Mouse (Mus musculus): ENCODE data around the gene Ppp2r1b. TPM values are rescaled to one million over a fixed set of nuclear protein-coding genes. Genes with fewer than 3 reads are reported as not detected.

Gene Ppp2r1b
- 22.9 and 41.2 TPM in 2 replicates for polyA plus RNA-seq (2012; rRNA removed; ENCODE audit: low replicate concordance)

GRCm38 (mm10) chr9:50845081-50845480 lies at the start of gene Ppp2r1b:
Ppp2r1b (plus strand) TSS chr9:50845301.

Other genes with a start within 250 kb of the Ppp2r1b start
- 195 and 408 TPM in 2 replicates for gene Sdhd, start 241.5 kb upstream of the Ppp2r1b start, polyA plus RNA-seq (2012; rRNA removed; ENCODE audit: low replicate concordance)
- gene Timm8b, start 241.4 kb upstream of the Ppp2r1b start, polyA plus RNA-seq (2012; rRNA removed; ENCODE audit: low replicate concordance), result 107 and 163 TPM in 2 replicates
- gene Pih1d2, start 228.0 kb upstream of the Ppp2r1b start, polyA plus RNA-seq (2012; rRNA removed; ENCODE audit: low replicate concordance), result 0.35 and 0.47 TPM in 2 replicates
- 5.4 and 6.1 TPM in 2 replicates for gene Nkapd1, start 227.8 kb upstream of the Ppp2r1b start, polyA plus RNA-seq (2012; rRNA removed; ENCODE audit: low replicate concordance)
- 41.2 and 97.6 TPM in 2 replicates for gene Dlat, start 185.5 kb upstream of the Ppp2r1b start, polyA plus RNA-seq (2012; rRNA removed; ENCODE audit: low replicate concordance)
- 3.7 and 6.5 TPM in 2 replicates for gene Dixdc1, start 105.8 kb upstream of the Ppp2r1b start, polyA plus RNA-seq (2012; rRNA removed; ENCODE audit: low replicate concordance)
- 3.3 and 8.8 TPM in 2 replicates for gene 2310030G06Rik, start 98.8 kb upstream of the Ppp2r1b start, polyA plus RNA-seq (2012; rRNA removed; ENCODE audit: low replicate concordance)
- gene Cryab, start 94.0 kb upstream of the Ppp2r1b start, polyA plus RNA-seq (2012; rRNA removed; ENCODE audit: low replicate concordance), result 134 and 432 TPM in 2 replicates
- 20.9 and 62.5 TPM in 2 replicates for gene Hspb2, start 92.9 kb upstream of the Ppp2r1b start, polyA plus RNA-seq (2012; rRNA removed; ENCODE audit: low replicate concordance)
- gene Fdxacb1, start 77.1 kb upstream of the Ppp2r1b start, polyA plus RNA-seq (2012; rRNA removed; ENCODE audit: low replicate concordance), result 3.0 and 4.3 TPM in 2 replicates
- 26.1 and 38.1 TPM in 2 replicates for gene Alg9, start 70.3 kb upstream of the Ppp2r1b start, polyA plus RNA-seq (2012; rRNA removed; ENCODE audit: low replicate concordance)
- 50.6 and 118 TPM in 2 replicates for gene 1110032A03Rik, start 69.8 kb upstream of the Ppp2r1b start, polyA plus RNA-seq (2012; rRNA removed; ENCODE audit: low replicate concordance)
- gene Sik2, start 163.8 kb downstream of the Ppp2r1b start, polyA plus RNA-seq (2012; rRNA removed; ENCODE audit: low replicate concordance), result 102 and 186 TPM in 2 replicates
- not detected in 2 replicates for gene Btg4, start 215.6 kb downstream of the Ppp2r1b start, polyA plus RNA-seq (2012; rRNA removed; ENCODE audit: low replicate concordance)
- 3.3 and 3.6 TPM in 2 replicates for gene Layn, start 231.8 kb downstream of the Ppp2r1b start, polyA plus RNA-seq (2012; rRNA removed; ENCODE audit: low replicate concordance)